Comparison of ENCODE assay signal across 27 mouse cellular contexts in the genomic region with DNA sequence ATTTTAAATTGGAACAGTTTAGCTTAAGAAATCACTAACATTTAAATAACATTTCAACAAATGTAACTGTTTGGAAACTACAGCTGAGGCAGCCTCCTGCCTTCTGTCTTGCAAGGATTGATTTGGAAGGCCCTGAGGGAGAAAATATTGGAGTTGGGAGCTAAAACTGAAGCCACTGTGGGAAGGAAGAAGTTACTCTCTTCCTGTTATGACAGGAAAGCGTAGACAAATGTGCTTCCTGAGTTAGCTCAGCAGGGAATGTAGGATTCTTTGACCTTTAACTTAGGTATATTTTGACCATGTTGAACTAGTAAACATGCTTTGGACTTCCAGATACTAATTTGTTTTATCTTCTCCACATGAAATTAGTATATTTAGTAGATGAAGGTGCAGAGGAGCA.
DNase-seq lines count a peak whose midpoint lies in the region; ATAC-seq and TF ChIP-seq lines count a peak whose summit lies in the region.
"Had no signal": no experiment of that assay in that cellular context is flagged by ENCODE, and none has a peak within 500 bp of the region (broad histone marks: within the 10 kb centered on the region; RNA-seq: fewer than 3 reads in every experiment).

No protein-coding gene starts in this region.

- peak; percentile 38; the same call in 1 of the 2 replicates for TF ChIP-seq POLR2A in heart, adult 2 months (IDR thresholded peaks at IDR 0.05; ENCODE audit: insufficient read depth, low read depth, low read length)
- no peak for TF ChIP-seq POLR2A in lung, adult 2 months (IDR thresholded peaks at IDR 0.05; ENCODE audit: borderline replicate concordance, extremely low read depth, low read depth, low read length)

- no peaks in the 10 kb centered on the region for H3K27me3 ChIP-seq in heart, adult 2 months (ENCODE audit: control insufficient read depth, insufficient read depth, low read length)
- H3K27me3 ChIP-seq in lung, postnatal 0 days (replicated peaks; ENCODE audit: insufficient read depth, low read length), result no peaks in the 10 kb centered on the region
- H3K27me3 ChIP-seq: embryonic facial prominence, embryonic 12.5 days; heart, embryonic 15.5 days; hindbrain, embryonic 15.5 days; limb, embryonic 15.5 days; midbrain, embryonic 12.5 days; neural tube, embryonic 13.5 days had no signal

- H3K4me2 ChIP-seq in lung, postnatal 0 days (replicated peaks; ENCODE audit: low read depth, low read length), result no peak overlapping the region
- H3K4me2 ChIP-seq: embryonic facial prominence, embryonic 12.5 days; heart, embryonic 15.5 days; hindbrain, embryonic 15.5 days; limb, embryonic 15.5 days; midbrain, embryonic 12.5 days; neural tube, embryonic 13.5 days had no signal

- H3K36me3 ChIP-seq in heart, adult 2 months (ENCODE audit: control insufficient read depth, insufficient read depth, low read length), result peaks cover 44% of the 10 kb centered on the region
- H3K36me3 ChIP-seq in lung, postnatal 0 days (ENCODE audit: insufficient read depth, low read length), result no peaks in the 10 kb centered on the region
- H3K36me3 ChIP-seq: embryonic facial prominence, embryonic 12.5 days; heart, embryonic 10.5 days; heart, embryonic 15.5 days; hindbrain, embryonic 10.5 days; hindbrain, embryonic 15.5 days; limb, embryonic 10.5 days; limb, embryonic 15.5 days; midbrain, embryonic 12.5 days; neural tube, embryonic 13.5 days had no signal

- no peak for ATAC-seq in lung, postnatal 0 days
- ATAC-seq in megakaryocyte progenitor cell, adult 5-6 weeks (replicated peaks; ENCODE audit: poor library complexity), result 0 out of 2 replicates have a peak, but pooled peaks have one; percentile 29
- ATAC-seq: forebrain, embryonic 14.5 days; inflammation-experienced regulatory T-cells, adult 6 months had no signal

- no peak overlapping the region for H3K9ac ChIP-seq in heart, adult 2 months (ENCODE audit: low read depth, low read length)
- H3K9ac ChIP-seq in lung, postnatal 0 days (replicated peaks; ENCODE audit: low read depth), result no peak overlapping the region
- H3K9ac ChIP-seq: embryonic facial prominence, embryonic 12.5 days; heart, embryonic 15.5 days; hindbrain, embryonic 15.5 days; limb, embryonic 15.5 days; midbrain, embryonic 12.5 days; neural tube, embryonic 13.5 days had no signal

- no peak overlapping the region for H3K4me3 ChIP-seq in heart, adult 2 months
- no peak overlapping the region for H3K4me3 ChIP-seq in layer of hippocampus, adult 2 months
- no peak overlapping the region for H3K4me3 ChIP-seq in lung, postnatal 0 days (ENCODE audit: low read depth, low read length)
- no peak overlapping the region for H3K4me3 ChIP-seq in lung, adult 2 months (replicated peaks; ENCODE audit: extremely low read depth, low read depth, low read length)
- H3K4me3 ChIP-seq: embryonic facial prominence, embryonic 12.5 days; heart, embryonic 10.5 days; heart, embryonic 15.5 days; hindbrain, embryonic 10.5 days; hindbrain, embryonic 15.5 days; limb, embryonic 10.5 days; limb, embryonic 15.5 days; midbrain, embryonic 12.5 days; neural tube, embryonic 13.5 days had no signal

- no peak for DNase-seq in heart, adult 2 months
- DNase-seq in heart, postnatal 36 days, result no peak
- no peak for DNase-seq in layer of hippocampus, adult 2 months (ENCODE audit: low spot score in 2 of 2)
- DNase-seq in layer of hippocampus, adult 11-12 months (ENCODE audit: low spot score), result no peak
- peak; percentile 39 for DNase-seq in lung, postnatal 0 days (ENCODE audit: low spot score)
- no peak for DNase-seq in lung, adult 2 months
- DNase-seq: adrenal gland, postnatal 25 days; B cell, adult 2 months; cerebellum, adult 2 months; cerebellum, postnatal 14 days; kidney, postnatal 25 days; lung, postnatal 14 days; right cerebral cortex, postnatal 4 days; thymus, adult 2 months; thymus, postnatal 36 days had no signal

- TF ChIP-seq CTCF in heart, adult 2 months (IDR thresholded peaks at IDR 0.05), result no peak
- TF ChIP-seq CTCF in layer of hippocampus, adult 2 months (conservative IDR thresholded peaks at IDR 0.05), result no peak
- TF ChIP-seq CTCF in lung, postnatal 0 days (IDR thresholded peaks at IDR 0.05), result no peak
- TF ChIP-seq CTCF in lung, adult 2 months (IDR thresholded peaks at IDR 0.05; ENCODE audit: insufficient read depth, low read length), result no peak

- H3K27ac ChIP-seq in heart, adult 2 months, result peak overlapping the region; percentile 62
- peak overlapping the region; percentile 2; the same call in 1 of the 2 replicates for H3K27ac ChIP-seq in layer of hippocampus, adult 2 months
- no peak overlapping the region for H3K27ac ChIP-seq in lung, postnatal 0 days (ENCODE audit: low read length)
- H3K27ac ChIP-seq: embryonic facial prominence, embryonic 12.5 days; heart, embryonic 10.5 days; heart, embryonic 15.5 days; hindbrain, embryonic 10.5 days; hindbrain, embryonic 15.5 days; limb, embryonic 10.5 days; limb, embryonic 15.5 days; midbrain, embryonic 12.5 days; neural tube, embryonic 13.5 days had no signal

- peaks cover 1% of the 10 kb centered on the region; the same call in 1 of the 2 replicates for H3K79me2 ChIP-seq in heart, adult 2 months (replicated peaks; ENCODE audit: control insufficient read depth, insufficient read depth, low read length)

- peaks cover 13% of the 10 kb centered on the region for H3K4me1 ChIP-seq in heart, adult 2 months (ENCODE audit: control insufficient read depth, insufficient read depth, low read length)
- H3K4me1 ChIP-seq in lung, postnatal 0 days (ENCODE audit: insufficient read depth, low read depth, low read length), result no peaks in the 10 kb centered on the region; the same call in 1 of the 2 replicates
- peaks cover 2% of the 10 kb centered on the region; the same call in 1 of the 2 replicates for H3K4me1 ChIP-seq in lung, adult 2 months (ENCODE audit: control insufficient read depth, insufficient read depth, low read length)
- H3K4me1 ChIP-seq: embryonic facial prominence, embryonic 12.5 days; hindbrain, embryonic 10.5 days; hindbrain, embryonic 15.5 days; limb, embryonic 10.5 days; midbrain, embryonic 12.5 days; neural tube, embryonic 13.5 days had no signal

- 51% methylated on average over 1 of the region's 1 CpGs for WGBS in heart, adult 2 months
- 66% methylated on average over 1 of the region's 1 CpGs for WGBS in lung, postnatal 0 days
- 59% methylated on average over 1 of the region's 1 CpGs for WGBS in lung, adult 2 months

- intact Hi-C loops in heart, adult 2 months (cut with DNase I), result no loop called here
- intact Hi-C loops in heart, postnatal 36 days (cut with DNase I), result no loop called here

- H3K9me3 ChIP-seq in lung, postnatal 0 days (ENCODE audit: low read length), result no peaks in the 10 kb centered on the region
- H3K9me3 ChIP-seq: embryonic facial prominence, embryonic 12.5 days; heart, embryonic 10.5 days; heart, embryonic 15.5 days; hindbrain, embryonic 10.5 days; hindbrain, embryonic 15.5 days; limb, embryonic 10.5 days; limb, embryonic 15.5 days; midbrain, embryonic 12.5 days; neural tube, embryonic 13.5 days had no signal

- no peak for TF ChIP-seq EP300 in heart, adult 2 months (IDR thresholded peaks at IDR 0.05; ENCODE audit: insufficient read depth, low read depth, low read length)
- TF ChIP-seq EP300 in lung, postnatal 0 days (IDR thresholded peaks at IDR 0.05), result peak; percentile 72
